9 mouse cellular contexts compared by ENCODE assay signal in the genomic region with DNA sequence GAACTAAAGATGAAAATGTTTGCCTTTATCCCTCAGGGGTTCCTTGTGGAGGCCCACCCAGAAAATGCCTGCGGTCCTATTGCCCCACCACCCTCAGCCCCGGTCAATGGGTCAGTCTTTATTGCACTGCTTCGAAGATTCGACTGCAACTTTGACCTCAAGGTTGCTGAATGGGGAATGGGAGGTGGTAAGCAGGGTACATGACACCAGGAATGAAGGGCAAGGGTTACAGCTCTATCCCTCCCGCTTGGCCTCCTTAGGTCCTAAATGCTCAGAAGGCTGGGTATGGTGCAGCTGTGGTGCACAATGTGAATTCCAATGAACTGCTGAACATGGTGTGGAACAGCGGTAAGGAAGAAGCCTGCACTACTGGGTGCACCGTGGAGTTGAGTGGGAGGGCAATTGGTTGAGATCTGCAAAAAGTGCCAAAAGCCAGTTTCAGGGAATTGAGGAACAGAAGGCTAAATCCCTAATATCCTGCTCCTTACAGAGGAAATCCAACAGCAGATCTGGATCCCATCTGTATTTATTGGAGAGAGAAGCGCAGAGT. TPM values are rescaled to one million over a fixed set of nuclear protein-coding genes. Genes with fewer than 3 reads are reported as not detected.
DNase-seq lines count a peak whose midpoint lies in the region; ATAC-seq lines count a peak whose summit lies in the region.
"Had no signal": no experiment of that assay in that cellular context is flagged by ENCODE, and none has a peak within 500 bp of the region (broad histone marks: within the 10 kb centered on the region; RNA-seq: fewer than 3 reads in every experiment).

No protein-coding gene starts in this region.

- no peaks in the 10 kb centered on the region for H3K9me3 ChIP-seq in midbrain, embryonic 10.5 days (replicated peaks)
- no peaks in the 10 kb centered on the region for H3K9me3 ChIP-seq in midbrain, embryonic 15.5 days
- H3K9me3 ChIP-seq in intestine, embryonic 14.5 days (ENCODE audit: control insufficient read depth, low read length) = no peaks in the 10 kb centered on the region
- H3K9me3 ChIP-seq in neural tube, embryonic 15.5 days (replicated peaks) = no peaks in the 10 kb centered on the region

- peak; percentile 91 for DNase-seq in heart, adult 11 months
- no peak for DNase-seq in heart, postnatal 25 days (ENCODE audit: low spot score)
- no peak for DNase-seq in midbrain, embryonic 10.5 days (ENCODE audit: low spot score)
- no peak for DNase-seq in intestine, embryonic 14.5 days (ENCODE audit: low spot score)
- DNase-seq in right cerebral cortex, postnatal 25 days = no peak

- peaks cover 57% of the 10 kb centered on the region for H3K4me1 ChIP-seq in midbrain, embryonic 10.5 days
- H3K4me1 ChIP-seq in midbrain, embryonic 15.5 days = peaks cover 54% of the 10 kb centered on the region
- H3K4me1 ChIP-seq in intestine, embryonic 14.5 days (replicated peaks; ENCODE audit: control insufficient read depth, insufficient read depth, low read length) = peaks cover 51% of the 10 kb centered on the region
- peaks cover 77% of the 10 kb centered on the region for H3K4me1 ChIP-seq in neural tube, embryonic 15.5 days

- H3K4me2 ChIP-seq in midbrain, embryonic 15.5 days = no peak overlapping the region
- H3K4me2 ChIP-seq in intestine, embryonic 14.5 days (ENCODE audit: low read length) = peak overlapping the region; percentile 99
- peak overlapping the region; percentile 100 for H3K4me2 ChIP-seq in neural tube, embryonic 15.5 days

- WGBS in midbrain, embryonic 10.5 days = 85% methylated on average over 8 of the region's 8 CpGs
- 85% methylated on average over 8 of the region's 8 CpGs for WGBS in midbrain, embryonic 15.5 days
- WGBS in intestine, embryonic 14.5 days = 75% methylated on average over 8 of the region's 8 CpGs
- 87% methylated on average over 8 of the region's 8 CpGs for WGBS in neural tube, embryonic 15.5 days

- peak overlapping the region; percentile 90; the same call in 1 of the 2 replicates for H3K4me3 ChIP-seq in midbrain, embryonic 10.5 days
- no peak overlapping the region for H3K4me3 ChIP-seq in midbrain, embryonic 15.5 days
- no peak overlapping the region; the same call in 1 of the 2 replicates for H3K4me3 ChIP-seq in intestine, embryonic 14.5 days (ENCODE audit: low read depth, low read length)
- no peak overlapping the region for H3K4me3 ChIP-seq in neural tube, embryonic 15.5 days (replicated peaks)

- no peaks in the 10 kb centered on the region for H3K27me3 ChIP-seq in midbrain, embryonic 10.5 days (ENCODE audit: low read depth, poor library complexity, severe bottlenecking)
- no peaks in the 10 kb centered on the region for H3K27me3 ChIP-seq in midbrain, embryonic 15.5 days (replicated peaks)
- no peaks in the 10 kb centered on the region for H3K27me3 ChIP-seq in intestine, embryonic 14.5 days (replicated peaks; ENCODE audit: control insufficient read depth, insufficient read depth, low read length)
- H3K27me3 ChIP-seq in neural tube, embryonic 15.5 days (replicated peaks) = no peaks in the 10 kb centered on the region

- no peak overlapping the region for H3K27ac ChIP-seq in midbrain, embryonic 10.5 days (replicated peaks)
- no peak overlapping the region for H3K27ac ChIP-seq in midbrain, embryonic 15.5 days
- H3K27ac ChIP-seq in intestine, embryonic 14.5 days (ENCODE audit: low read depth) = peak overlapping the region; percentile 18; the same call in 1 of the 2 replicates
- 0 out of 2 replicates have a peak overlapping the region, but pooled peaks have one; percentile 18 for H3K27ac ChIP-seq in neural tube, embryonic 15.5 days (replicated peaks)

- intact Hi-C loops in heart, postnatal 25 days (cut with DNase I) = no loop called here

- ATAC-seq in midbrain, embryonic 15.5 days (replicated peaks) = no peak
- no peak for ATAC-seq in intestine, embryonic 14.5 days (replicated peaks; ENCODE audit: low FRiP score, low TSS enrichment, low read depth)
- ATAC-seq in neural tube, embryonic 15.5 days (ENCODE audit: low FRiP score) = no peak
- no peak for ATAC-seq in inflammation-experienced regulatory T-cells, adult 6 months

- H3K36me3 ChIP-seq in midbrain, embryonic 10.5 days = peaks cover 68% of the 10 kb centered on the region
- H3K36me3 ChIP-seq in midbrain, embryonic 15.5 days (replicated peaks) = peaks cover 36% of the 10 kb centered on the region
- peaks cover 65% of the 10 kb centered on the region for H3K36me3 ChIP-seq in intestine, embryonic 14.5 days (ENCODE audit: control insufficient read depth, insufficient read depth, low read length)
- H3K36me3 ChIP-seq in neural tube, embryonic 15.5 days = peaks cover 47% of the 10 kb centered on the region

- H3K9ac ChIP-seq in midbrain, embryonic 15.5 days = no peak overlapping the region
- H3K9ac ChIP-seq in intestine, embryonic 14.5 days (ENCODE audit: low read length) = no peak overlapping the region; the same call in 1 of the 2 replicates
- H3K9ac ChIP-seq in neural tube, embryonic 15.5 days (replicated peaks) = no peak overlapping the region

RNA-seq across cellular contexts. Expression of a gene that starts 2.0 kb away (rescaled TPM):
- 100 to 1,000 TPM; 550 to 562 TPM for total RNA-seq in heart, postnatal 25 days (2021)
- polyA plus RNA-seq in midbrain, embryonic 10.5 days (2016; fragmentation: Nextera tagmentation; extraction: Ambion mirVana) = 142 and 149 TPM in 2 replicates
- polyA plus RNA-seq in midbrain, embryonic 15.5 days (2015; fragmentation: Nextera tagmentation; extraction: Ambion mirVana) = 180 and 181 TPM in 2 replicates
- polyA plus RNA-seq in intestine, embryonic 14.5 days (2014; fragmentation: Nextera tagmentation; extraction: Ambion mirVana) = 155 and 158 TPM in 2 replicates
- polyA plus RNA-seq in neural tube, embryonic 15.5 days (2015; fragmentation: Nextera tagmentation; extraction: Ambion mirVana) = 169 and 174 TPM in 2 replicates
- polyA plus RNA-seq in inflammation-experienced regulatory T-cells, adult 6 months (2017; shearing (Covaris generic)) = 100 to 1,000 TPM in 2 of 3 experiments, 10 to 100 TPM in 1; 85.3 to 111 (median 111) TPM

RNA-seq across cellular contexts. Expression of a gene that starts 2.2 kb away (rescaled TPM):
- 10 to 100 TPM; 48.0 to 54.0 TPM for total RNA-seq in heart, postnatal 25 days (2021)
- polyA plus RNA-seq in midbrain, embryonic 10.5 days (2016; fragmentation: Nextera tagmentation; extraction: Ambion mirVana) = 85.6 and 96.3 TPM in 2 replicates
- polyA plus RNA-seq in midbrain, embryonic 15.5 days (2015; fragmentation: Nextera tagmentation; extraction: Ambion mirVana) = 114 and 122 TPM in 2 replicates
- 101 and 115 TPM in 2 replicates for polyA plus RNA-seq in intestine, embryonic 14.5 days (2014; fragmentation: Nextera tagmentation; extraction: Ambion mirVana)
- 100 and 109 TPM in 2 replicates for polyA plus RNA-seq in neural tube, embryonic 15.5 days (2015; fragmentation: Nextera tagmentation; extraction: Ambion mirVana)
- 100 to 1,000 TPM; 276 to 454 (median 423) TPM for polyA plus RNA-seq in inflammation-experienced regulatory T-cells, adult 6 months (2017; shearing (Covaris generic))

RNA-seq across cellular contexts. Expression of a gene that starts 5.2 kb away (rescaled TPM):
- total RNA-seq in heart, postnatal 25 days (2021) = 100 to 1,000 TPM; 290 to 310 TPM
- 1,553 and 1,733 TPM in 2 replicates for polyA plus RNA-seq in midbrain, embryonic 10.5 days (2016; fragmentation: Nextera tagmentation; extraction: Ambion mirVana)
- polyA plus RNA-seq in midbrain, embryonic 15.5 days (2015; fragmentation: Nextera tagmentation; extraction: Ambion mirVana) = 659 and 665 TPM in 2 replicates
- polyA plus RNA-seq in intestine, embryonic 14.5 days (2014; fragmentation: Nextera tagmentation; extraction: Ambion mirVana) = 2,271 and 2,344 TPM in 2 replicates
- 679 and 994 TPM in 2 replicates for polyA plus RNA-seq in neural tube, embryonic 15.5 days (2015; fragmentation: Nextera tagmentation; extraction: Ambion mirVana)
- polyA plus RNA-seq in inflammation-experienced regulatory T-cells, adult 6 months (2017; shearing (Covaris generic)) = 1,000 to 10,000 TPM; 3,037 to 4,758 (median 3,214) TPM

RNA-seq across cellular contexts. Expression of a gene that starts 7.7 kb away (rescaled TPM):
- 1,000 to 10,000 TPM; 2,028 to 2,111 TPM for total RNA-seq in heart, postnatal 25 days (2021)
- polyA plus RNA-seq in midbrain, embryonic 10.5 days (2016; fragmentation: Nextera tagmentation; extraction: Ambion mirVana) = 22.6 and 32.8 TPM in 2 replicates
- polyA plus RNA-seq in midbrain, embryonic 15.5 days (2015; fragmentation: Nextera tagmentation; extraction: Ambion mirVana) = 8.0 and 8.3 TPM in 2 replicates
- 13.5 and 16.3 TPM in 2 replicates for polyA plus RNA-seq in intestine, embryonic 14.5 days (2014; fragmentation: Nextera tagmentation; extraction: Ambion mirVana)
- polyA plus RNA-seq in neural tube, embryonic 15.5 days (2015; fragmentation: Nextera tagmentation; extraction: Ambion mirVana) = 12.6 and 17.5 TPM in 2 replicates
- 10 to 100 TPM in 2 of 3 experiments, 1 to 10 TPM in 1; 6.2 to 27.4 (median 21.7) TPM for polyA plus RNA-seq in inflammation-experienced regulatory T-cells, adult 6 months (2017; shearing (Covaris generic))

RNA-seq across cellular contexts. Expression of a gene that starts 10.3 kb away (rescaled TPM):
- total RNA-seq in heart, postnatal 25 days (2021) = under 1 TPM; 0.36 to 0.42 TPM
- 0.44 and 0.48 TPM in 2 replicates for polyA plus RNA-seq in midbrain, embryonic 10.5 days (2016; fragmentation: Nextera tagmentation; extraction: Ambion mirVana)
- 0.11 and 0.14 TPM in 2 replicates for polyA plus RNA-seq in midbrain, embryonic 15.5 days (2015; fragmentation: Nextera tagmentation; extraction: Ambion mirVana)
- polyA plus RNA-seq in intestine, embryonic 14.5 days (2014; fragmentation: Nextera tagmentation; extraction: Ambion mirVana) = 0.26 and 0.37 TPM in 2 replicates
- 0.15 TPM in 2 replicates for polyA plus RNA-seq in neural tube, embryonic 15.5 days (2015; fragmentation: Nextera tagmentation; extraction: Ambion mirVana)
- polyA plus RNA-seq in inflammation-experienced regulatory T-cells, adult 6 months (2017; shearing (Covaris generic)) = under 1 TPM; 0.17 to 0.69 (median 0.21) TPM
- total RNA-seq: left cerebral cortex, postnatal 25 days had no signal

Comparison
In these comparisons a context has a peak if more than half of its experiments do, and no peak if none do; other contexts are left out.
1. H3K27ac ChIP-seq: peak in intestine, embryonic 14.5 days (single experiment) and neural tube, embryonic 15.5 days (single experiment); none in midbrain, embryonic 10.5 days (single experiment) and midbrain, embryonic 15.5 days (single experiment).